Mouse (Mus musculus) bone marrow, adult 2 months (tissue): Measurements from ENCODE around the gene Npas3. TPM values are rescaled to one million over a fixed set of nuclear protein-coding genes. Genes with fewer than 3 reads are reported as not detected.

Experiments
- H3K27ac ChIP-seq: fragments of 200-500 bp; 2 replicates; pipeline ENCODE4 v1.5.1; 2012; ENCODE audit warnings: low read depth, mild to moderate bottlenecking, control low read depth, inconsistent platforms, low read length; ENCODE audit not compliant: control insufficient read depth, poor library complexity, insufficient read depth
- H3K4me1 ChIP-seq: fragments of 200-500 bp; 2 replicates; pipeline ENCODE4 v1.6.1; 2011; ENCODE audit warnings: low read length; ENCODE audit not compliant: control insufficient read depth, insufficient read depth
- H3K4me3 ChIP-seq: fragments of 200-500 bp; replicated peaks from 2 replicates; pipeline ENCODE3; 2011; ENCODE audit warnings: mild to moderate bottlenecking, low read depth, low read length, control low read depth; ENCODE audit not compliant: control insufficient read depth
- CTCF ChIP-seq: fragments of 200-500 bp; IDR thresholded peaks from 2 replicates; pipeline ENCODE4 v1.5.1; 2011; ENCODE audit warnings: low read length, control low read depth; ENCODE audit not compliant: control insufficient read depth, insufficient read depth
- POLR2A ChIP-seq: fragments of 200-500 bp; IDR thresholded peaks from 2 replicates; pipeline ENCODE4 v1.6.1; 2011; ENCODE audit warnings: low read depth, mild to moderate bottlenecking, control low read depth, low read length, borderline replicate concordance; ENCODE audit not compliant: control insufficient read depth
- WGBS: fragments of 180-500 bp; shearing (Covaris S2); methylation state at CpG from one replicate; pipeline ENCODE4 v1.1.7; 2018; 5-methylcytosine and 5-hydroxymethylcytosine counted together
- polyA plus RNA-seq: library from polyadenylated mRNA; stranded (reverse); fragments of >200 nt; gene quantifications from 2 replicates; pipeline ENCODE4 v1.2.4, GENCODE M21; 2011; ENCODE audit warnings: low replicate concordance; ENCODE audit not compliant: missing spikeins, insufficient read depth, insufficient read length

Npas3 gene
- polyA plus RNA-seq, 1 experiment = not detected

DNA sequence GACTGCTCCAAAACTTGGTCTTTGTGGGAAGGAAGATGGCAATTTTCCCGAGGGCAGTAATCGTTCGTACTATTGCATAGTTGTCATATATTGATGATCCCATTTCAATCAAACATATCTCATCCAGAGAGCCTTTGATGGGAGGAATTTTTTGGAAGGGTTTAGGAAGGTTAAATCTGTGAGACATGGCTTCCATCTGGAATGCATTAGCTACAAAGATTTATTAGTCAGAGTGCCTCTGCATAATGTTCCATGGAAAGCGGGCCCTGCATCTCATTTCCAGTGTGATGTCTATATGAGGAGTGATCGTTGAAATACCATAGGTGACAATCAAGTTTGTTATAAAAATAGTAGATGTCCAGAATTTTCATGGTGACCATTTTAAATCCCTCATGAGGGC, 480.8 kb downstream of the Npas3 start:
- Histone ChIP-seq H3K27ac (no peak overlapping the region), H3K4me3 (no peak overlapping the region), H3K4me1 (no peaks in the 10 kb centered on the region; the same call in 1 of the 2 replicates)
- 79% methylated on average over 5 of the region's 5 CpGs for WGBS
- no peak for TF ChIP-seq POLR2A
- no peak for TF ChIP-seq CTCF

GRCm38 (mm10) chr12:53738549-53739292, 490.2 kb downstream of the Npas3 start:
- TF ChIP-seq CTCF (no peak), POLR2A (no peak)
- no peaks in the 10 kb centered on the region for H3K4me1 ChIP-seq
- 74% methylated on average over 16 of the region's 16 CpGs for WGBS

DNA sequence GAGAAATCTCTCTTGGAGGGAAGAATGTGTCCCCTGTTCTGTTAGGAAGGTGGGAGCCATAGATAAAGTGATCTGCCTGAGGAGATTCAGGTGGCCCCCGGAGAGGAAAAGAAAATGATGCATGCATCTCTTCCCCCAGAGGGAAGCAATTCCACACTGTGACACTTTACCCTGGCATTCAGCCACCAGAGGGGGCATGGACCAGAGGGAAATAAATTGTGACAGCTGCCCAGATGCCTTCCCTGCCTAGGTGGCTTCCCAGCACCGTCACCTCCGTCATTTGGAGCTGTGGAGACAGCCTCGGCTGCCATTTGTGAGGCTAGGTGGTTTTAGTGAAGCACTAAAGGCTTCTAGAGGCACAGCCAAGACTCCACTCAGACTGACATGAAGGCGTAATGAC, 498.2 kb downstream of the Npas3 start:
- Histone ChIP-seq H3K4me3 (no peak overlapping the region), H3K27ac (no peak overlapping the region), H3K4me1 (no peaks in the 10 kb centered on the region)
- TF ChIP-seq CTCF = no peak
- TF ChIP-seq POLR2A = no peak
- 53% methylated on average over 5 of the region's 5 CpGs for whole genome bisulfite sequencing

More at GRCm38 (mm10) chr12:53738549-53739292, 490.2 kb downstream of the Npas3 start:
- Histone ChIP-seq H3K4me3 (no peak overlapping the region), H3K27ac (no peak overlapping the region)

DNA sequence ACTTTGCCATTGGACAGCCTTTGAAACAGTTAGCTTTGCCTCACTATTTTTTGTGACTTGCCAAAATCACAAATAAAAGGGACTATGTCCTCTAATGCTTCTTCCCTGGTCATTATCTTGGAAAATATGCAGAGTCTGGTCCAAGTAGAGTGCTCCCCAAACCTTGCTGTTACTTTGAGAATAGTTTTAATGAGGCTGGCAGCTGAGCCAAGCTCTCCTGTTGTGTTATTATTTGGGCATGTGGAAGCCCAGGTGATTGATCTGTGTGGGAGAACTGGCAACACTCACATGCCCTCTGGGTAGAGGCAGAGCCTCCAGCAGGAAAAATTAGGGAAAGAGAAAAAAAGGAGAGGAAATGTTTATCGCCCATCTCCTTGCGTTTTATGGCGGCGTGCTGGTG, 500.9 kb downstream of the Npas3 start:
- Histone ChIP-seq H3K4me3 (no peak overlapping the region), H3K4me1 (no peaks in the 10 kb centered on the region), H3K27ac (no peak overlapping the region)
- 87% methylated on average over 4 of the region's 4 CpGs for WGBS
- TF ChIP-seq CTCF = no peak
- TF ChIP-seq POLR2A = no peak

GRCm38 (mm10) chr12:53752281-53753072, 504.0 kb downstream of the Npas3 start:
- 76% methylated on average over 13 of the region's 13 CpGs for whole genome bisulfite sequencing
- Histone ChIP-seq H3K4me1 (no peaks in the 10 kb centered on the region), H3K4me3 (no peak overlapping the region), H3K27ac (no peak overlapping the region)
- TF ChIP-seq POLR2A (no peak), CTCF (no peak)

DNA sequence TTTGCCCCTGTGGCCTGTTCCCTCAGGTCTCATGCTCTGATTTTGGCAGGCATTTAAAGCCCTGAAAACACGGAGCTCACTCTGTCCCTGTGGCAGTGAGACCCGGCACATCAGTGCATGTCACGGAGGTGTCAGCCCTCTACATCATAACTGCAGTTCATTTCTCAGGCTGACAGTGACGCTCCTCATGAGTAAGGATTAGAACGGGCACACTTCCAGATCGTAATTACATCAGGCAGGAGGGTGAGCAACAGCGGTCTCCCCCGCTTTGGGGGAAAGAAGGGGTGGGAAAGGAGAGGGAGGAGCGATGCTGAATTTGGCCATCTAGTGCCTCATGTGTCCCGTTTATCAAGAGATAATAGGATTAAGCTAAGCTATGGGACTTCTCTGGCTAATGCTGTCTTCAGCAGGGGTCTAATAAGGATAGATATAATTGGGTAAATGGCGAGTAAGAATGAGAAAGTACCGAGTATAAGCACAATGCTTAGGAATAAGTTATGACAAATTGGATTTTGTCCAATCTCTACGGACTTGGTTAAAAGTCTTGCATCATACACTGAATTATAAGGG, 505.0 kb downstream of the Npas3 start:
- Histone ChIP-seq H3K4me3 (no peak overlapping the region), H3K27ac (no peak overlapping the region), H3K4me1 (no peaks in the 10 kb centered on the region)
- WGBS = 77% methylated on average over 13 of the region's 13 CpGs
- TF ChIP-seq POLR2A (no peak), CTCF (no peak)

- Histone ChIP-seq H3K27ac (no peak overlapping the region), H3K4me3 (no peak overlapping the region), H3K4me1 (no peaks in the 10 kb centered on the region)
- no peak for TF ChIP-seq CTCF
- TF ChIP-seq POLR2A = no peak
- WGBS = 56% methylated on average over 7 of the region's 7 CpGs
These were observed 505.8 kb downstream of the Npas3 start for GRCm38 (mm10) chr12:53754236-53754635.

GRCm38 (mm10) chr12:53757631-53758030, 509.2 kb downstream of the Npas3 start:
- Histone ChIP-seq H3K4me1 (no peaks in the 10 kb centered on the region), H3K27ac (no peak overlapping the region), H3K4me3 (no peak overlapping the region)
- TF ChIP-seq CTCF = no peak
- TF ChIP-seq POLR2A = no peak
- WGBS = 77% methylated on average over 6 of the region's 6 CpGs
